8 mouse cellular contexts compared by ENCODE assay signal in the genomic region with DNA sequence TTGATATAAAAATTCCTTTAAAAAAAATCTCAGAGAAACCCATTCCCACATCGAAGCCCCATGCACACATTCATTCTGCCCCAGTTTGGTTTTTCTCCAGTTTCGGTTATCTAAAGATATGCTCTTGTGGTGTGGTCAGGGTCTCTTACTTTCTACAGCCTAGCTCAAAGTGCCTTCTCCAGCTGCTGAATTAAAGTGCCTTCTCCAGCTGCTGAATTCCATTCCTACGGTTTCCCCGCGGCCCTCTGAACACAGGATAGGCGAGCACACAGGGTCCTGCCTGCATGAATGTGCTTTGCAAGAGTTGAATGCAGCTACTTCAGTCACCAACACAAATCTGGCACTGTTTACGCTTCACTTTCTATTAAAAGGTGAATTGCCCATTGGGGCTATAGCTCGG. TPM values are rescaled to one million over a fixed set of nuclear protein-coding genes. Genes with fewer than 3 reads are reported as not detected.
DNase-seq lines count a peak whose midpoint lies in the region; ATAC-seq lines count a peak whose summit lies in the region.
"Had no signal": no experiment of that assay in that cellular context is flagged by ENCODE, and none has a peak within 500 bp of the region (broad histone marks: within the 10 kb centered on the region; RNA-seq: fewer than 3 reads in every experiment).

No protein-coding gene starts in this region.

- no peak for ATAC-seq in lung, embryonic 15.5 days (ENCODE audit: borderline replicate concordance, extremely low read depth, low FRiP score, low TSS enrichment)
- ATAC-seq in liver, embryonic 13.5 days (ENCODE audit: low read depth), result no peak
- ATAC-seq in stomach, embryonic 16.5 days (ENCODE audit: insufficient read depth, low FRiP score), result no peak

- no peaks in the 10 kb centered on the region for H3K27me3 ChIP-seq in lung, embryonic 15.5 days
- peaks cover 46% of the 10 kb centered on the region for H3K27me3 ChIP-seq in hindbrain, embryonic 10.5 days (ENCODE audit: insufficient read depth, poor library complexity, severe bottlenecking)
- H3K27me3 ChIP-seq in liver, embryonic 13.5 days, result peaks cover 26% of the 10 kb centered on the region
- no peaks in the 10 kb centered on the region for H3K27me3 ChIP-seq in stomach, embryonic 16.5 days (ENCODE audit: control insufficient read depth, insufficient read depth, low read length)
- H3K27me3 ChIP-seq: Patski had no signal

- 32% methylated on average over 8 of the region's 8 CpGs for WGBS in lung, embryonic 15.5 days
- 37% methylated on average over 8 of the region's 8 CpGs for WGBS in hindbrain, embryonic 10.5 days
- 43% methylated on average over 8 of the region's 8 CpGs for WGBS in liver, embryonic 13.5 days (ENCODE audit: insufficient replicate concordance)
- WGBS in stomach, embryonic 16.5 days, result 33% methylated on average over 8 of the region's 8 CpGs

- peak overlapping the region; percentile 89 for H3K4me2 ChIP-seq in lung, embryonic 15.5 days
- peak overlapping the region; percentile 93 for H3K4me2 ChIP-seq in liver, embryonic 13.5 days
- peak overlapping the region; percentile 65; the same call in 1 of the 2 replicates for H3K4me2 ChIP-seq in stomach, embryonic 16.5 days (ENCODE audit: low read depth, low read length)

- peaks cover 21% of the 10 kb centered on the region for H3K4me1 ChIP-seq in lung, embryonic 15.5 days
- peaks cover 25% of the 10 kb centered on the region for H3K4me1 ChIP-seq in hindbrain, embryonic 10.5 days (replicated peaks)
- H3K4me1 ChIP-seq in liver, embryonic 13.5 days (replicated peaks), result peaks cover 27% of the 10 kb centered on the region
- peaks cover 4% of the 10 kb centered on the region; the same call in 1 of the 2 replicates for H3K4me1 ChIP-seq in stomach, embryonic 16.5 days (ENCODE audit: control insufficient read depth, insufficient read depth, low read length)

- peak overlapping the region; percentile 89; the same call in 1 of the 2 replicates for H3K9ac ChIP-seq in lung, embryonic 15.5 days
- H3K9ac ChIP-seq in liver, embryonic 13.5 days, result no peak overlapping the region
- no peak overlapping the region for H3K9ac ChIP-seq in stomach, embryonic 16.5 days (ENCODE audit: low read length)

- no peak for DNase-seq in lung, postnatal 14 days
- no peak for DNase-seq in hindbrain, embryonic 10.5 days (ENCODE audit: low spot score)
- no peak for DNase-seq in liver, embryonic 13.5 days
- no peak for DNase-seq in left cerebral cortex, adult 9 months (ENCODE audit: low spot score in 2 of 2)
- DNase-seq in layer of hippocampus, adult 18-20 months (ENCODE audit: low spot score in 2 of 2), result no peak

- H3K9me3 ChIP-seq in lung, embryonic 15.5 days, result no peaks in the 10 kb centered on the region
- no peaks in the 10 kb centered on the region for H3K9me3 ChIP-seq in hindbrain, embryonic 10.5 days
- no peaks in the 10 kb centered on the region for H3K9me3 ChIP-seq in liver, embryonic 13.5 days (replicated peaks)
- no peaks in the 10 kb centered on the region for H3K9me3 ChIP-seq in stomach, embryonic 16.5 days (replicated peaks; ENCODE audit: control insufficient read depth, low read length)

- H3K4me3 ChIP-seq in lung, embryonic 15.5 days, result peak overlapping the region; percentile 89
- H3K4me3 ChIP-seq in hindbrain, embryonic 10.5 days, result peak overlapping the region; percentile 79
- H3K4me3 ChIP-seq in liver, embryonic 13.5 days (replicated peaks), result peak overlapping the region; percentile 76
- H3K4me3 ChIP-seq in stomach, embryonic 16.5 days (replicated peaks; ENCODE audit: low read length), result peak overlapping the region; percentile 73; the same call in 1 of the 2 replicates

- peak overlapping the region; percentile 94 for H3K27ac ChIP-seq in lung, embryonic 15.5 days
- peak overlapping the region; percentile 89; the same call in 1 of the 2 replicates for H3K27ac ChIP-seq in hindbrain, embryonic 10.5 days
- H3K27ac ChIP-seq in liver, embryonic 13.5 days, result no peak overlapping the region
- peak overlapping the region; percentile 10; the same call in 1 of the 2 replicates for H3K27ac ChIP-seq in stomach, embryonic 16.5 days (ENCODE audit: low read length)

- no peaks in the 10 kb centered on the region for H3K36me3 ChIP-seq in lung, embryonic 15.5 days
- H3K36me3 ChIP-seq in hindbrain, embryonic 10.5 days, result no peaks in the 10 kb centered on the region
- H3K36me3 ChIP-seq in liver, embryonic 13.5 days, result no peaks in the 10 kb centered on the region
- H3K36me3 ChIP-seq in stomach, embryonic 16.5 days (ENCODE audit: control insufficient read depth, insufficient read depth, low read length), result no peaks in the 10 kb centered on the region

RNA-seq across cellular contexts. Expression of a gene that starts 0.6 kb away (rescaled TPM):
- polyA plus RNA-seq in lung, embryonic 15.5 days (2015; fragmentation: Nextera tagmentation; extraction: Ambion mirVana), result 20.0 and 22.2 TPM in 2 replicates
- 8.3 and 11.1 TPM in 2 replicates for polyA plus RNA-seq in hindbrain, embryonic 10.5 days (2016; fragmentation: Nextera tagmentation; extraction: Ambion mirVana)
- 7.1 and 9.9 TPM in 2 replicates for polyA plus RNA-seq in liver, embryonic 13.5 days (2015; fragmentation: Nextera tagmentation; extraction: Ambion mirVana)
- polyA plus RNA-seq in stomach, embryonic 16.5 days (2015; fragmentation: Nextera tagmentation; extraction: Ambion mirVana), result 29.5 and 31.1 TPM in 2 replicates
- total RNA-seq in layer of hippocampus, adult 18-20 months (2021), result 10 to 100 TPM; 18.2 to 21.0 TPM

RNA-seq across cellular contexts. Expression of a gene that starts 41.0 kb away (rescaled TPM):
- polyA plus RNA-seq in lung, embryonic 15.5 days (2015; fragmentation: Nextera tagmentation; extraction: Ambion mirVana), result 1.4 and 2.1 TPM in 2 replicates
- 1.0 and 1.4 TPM in 2 replicates for polyA plus RNA-seq in hindbrain, embryonic 10.5 days (2016; fragmentation: Nextera tagmentation; extraction: Ambion mirVana)
- polyA plus RNA-seq in liver, embryonic 13.5 days (2015; fragmentation: Nextera tagmentation; extraction: Ambion mirVana), result 0.18 and 0.19 TPM in 2 replicates
- 2.2 and 2.4 TPM in 2 replicates for polyA plus RNA-seq in stomach, embryonic 16.5 days (2015; fragmentation: Nextera tagmentation; extraction: Ambion mirVana)
- 10 to 100 TPM; 15.5 to 16.2 TPM for total RNA-seq in layer of hippocampus, adult 18-20 months (2021)
